Mouse (Mus musculus) v-Abl transformed pro-B cells (cell line): ENCODE results near the gene Aldoc.

Source experiments
- in situ Hi-C, 2 experiments: fragments of 400-800 bp; cut with MboI; formaldehyde crosslinking; loops; one replicate each; pipeline ENCODE4 v1.15.1; 2025; ENCODE audit not compliant: unreplicated experiment in 2 of 2

Aldoc gene

DNA sequence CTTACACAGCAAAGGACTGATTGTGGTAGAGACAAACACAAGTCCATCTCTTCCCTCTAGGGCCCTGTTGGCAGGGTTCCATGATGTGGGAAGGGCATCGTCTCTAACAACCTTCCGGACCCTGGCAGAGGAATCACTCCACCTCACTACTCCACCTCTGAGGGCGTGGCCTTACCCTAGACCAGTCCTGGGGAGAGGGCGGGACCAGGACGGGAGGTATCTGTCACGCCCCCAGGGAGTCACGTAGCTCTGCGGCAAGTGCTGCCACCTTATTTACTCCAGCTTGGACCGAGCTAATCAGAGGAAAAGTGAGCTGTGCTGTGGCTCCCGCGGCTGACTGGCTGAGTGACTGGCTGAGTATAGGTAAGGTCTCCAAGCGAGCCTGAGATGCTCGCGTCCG lies at the start of gene Aldoc:
Gene Aldoc, plus strand, starts transcription at position 109 of the 400 bp plus-strand sequence.
- in situ Hi-C loops: loop anchor here in 1 of 2 experiments (10.0 kb wide), 1 partner anchor 48 kb away; no protein-coding TSS in a partner anchor

- in situ Hi-C loops: loop anchor here in 1 of 2 experiments (10.0 kb wide), 1 partner anchor 49 kb away; the partner anchor contains the start of genes Aldoc and Pigs
These were observed 47.2 kb upstream of the Aldoc start for GRCm38 (mm10) chr11:78275596-78275995.

DNA sequence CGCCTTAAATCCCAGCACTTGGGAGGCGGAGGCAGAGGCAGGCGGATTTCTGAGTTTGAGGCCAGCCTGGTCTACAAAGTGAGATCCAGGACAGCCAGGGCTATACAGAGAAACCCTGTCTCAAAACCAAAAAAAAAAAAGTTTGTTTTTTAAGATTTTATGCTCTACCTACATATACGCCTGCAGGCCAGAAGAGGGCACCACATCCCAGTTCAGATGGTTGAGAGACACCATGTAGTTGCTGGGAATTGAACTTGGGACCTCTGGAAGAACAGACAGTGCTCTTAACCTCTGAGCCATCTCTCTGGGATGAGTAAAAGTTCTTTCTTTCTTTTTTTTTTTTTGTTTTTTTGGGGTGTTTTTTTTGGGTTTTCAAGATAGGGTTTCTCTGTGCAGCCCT lies 46.6 kb upstream of the Aldoc start:
- in situ Hi-C loops: loop anchor here in 1 of 2 experiments (10.0 kb wide), 1 partner anchor 49 kb away; the partner anchor contains the start of genes Aldoc and Pigs

DNA sequence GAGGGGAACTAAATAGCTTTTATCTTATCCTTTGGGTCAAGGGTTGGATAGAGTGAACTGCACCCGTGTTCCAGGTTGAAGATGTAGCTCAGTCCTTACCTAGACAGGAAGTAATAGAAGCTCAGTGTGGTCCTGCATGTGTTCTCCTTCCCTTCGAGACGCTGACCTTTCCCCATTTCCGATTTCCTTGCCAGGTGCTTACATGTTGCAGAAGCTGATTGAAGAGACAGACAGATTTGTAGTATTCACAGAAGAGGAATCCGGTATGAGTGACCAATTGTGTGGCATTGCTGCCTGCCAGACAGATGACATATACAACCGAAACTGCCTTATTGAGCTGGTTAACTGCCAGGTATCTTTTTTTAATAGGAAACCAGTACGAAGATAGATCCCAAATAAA lies 43.9 kb upstream of the Aldoc start:
- in situ Hi-C loops: loop anchor here in 1 of 2 experiments (10.0 kb wide), 1 partner anchor 46 kb away; the partner anchor contains the start of genes Aldoc and Pigs

DNA sequence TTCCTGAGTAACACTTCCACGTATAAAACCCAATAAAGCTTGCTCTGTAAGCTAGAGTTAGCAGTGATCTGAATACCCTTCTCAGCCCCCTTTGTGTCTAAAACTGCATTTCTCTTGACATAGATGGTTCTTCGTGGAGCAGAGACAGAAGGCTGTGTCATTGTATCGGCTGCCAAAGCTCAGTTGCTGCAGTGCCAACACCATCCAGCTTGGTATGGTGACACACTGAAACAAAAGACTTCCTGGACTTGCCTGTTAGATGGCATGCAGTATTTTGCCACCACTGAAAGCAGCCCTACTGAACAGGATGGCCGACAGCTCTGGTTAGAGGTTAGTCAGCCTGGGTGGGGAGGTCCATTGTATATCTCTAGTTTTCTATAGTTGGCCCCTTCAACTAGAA lies 43.2 kb upstream of the Aldoc start:
- in situ Hi-C loops: loop anchor here in 1 of 2 experiments (10.0 kb wide), 1 partner anchor 45 kb away; the partner anchor contains the start of genes Aldoc and Pigs

DNA sequence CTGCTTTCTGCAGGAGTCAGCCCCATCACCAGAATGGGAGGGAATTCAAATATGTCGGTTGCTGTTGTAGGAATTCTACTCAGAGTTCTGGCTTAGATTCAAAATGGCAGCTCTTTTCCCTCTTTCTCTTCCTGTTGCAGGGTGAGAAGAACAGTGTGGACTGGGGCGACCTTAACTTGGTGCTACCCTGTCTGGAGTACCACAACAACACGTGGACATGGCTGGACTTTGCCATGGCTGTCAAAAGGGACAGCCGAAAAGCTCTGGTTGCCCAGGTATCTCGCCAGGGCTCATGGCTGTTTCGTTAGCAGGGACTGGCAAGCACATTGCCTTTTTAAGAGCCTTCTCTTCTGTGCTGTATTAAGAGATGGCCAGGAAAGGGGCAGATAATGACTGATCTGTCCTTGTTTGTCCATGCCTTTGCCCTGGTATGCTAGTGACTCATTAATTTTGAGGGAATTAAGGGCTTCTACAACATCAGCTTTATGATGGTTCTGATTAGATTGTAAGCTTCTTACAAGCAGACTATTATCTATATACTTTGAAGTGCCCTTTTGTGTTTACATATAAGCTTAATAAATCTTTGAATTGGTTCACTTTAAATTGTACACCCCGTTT lies 33.5 kb upstream of the Aldoc start:
- in situ Hi-C loops: no loop called here

DNA sequence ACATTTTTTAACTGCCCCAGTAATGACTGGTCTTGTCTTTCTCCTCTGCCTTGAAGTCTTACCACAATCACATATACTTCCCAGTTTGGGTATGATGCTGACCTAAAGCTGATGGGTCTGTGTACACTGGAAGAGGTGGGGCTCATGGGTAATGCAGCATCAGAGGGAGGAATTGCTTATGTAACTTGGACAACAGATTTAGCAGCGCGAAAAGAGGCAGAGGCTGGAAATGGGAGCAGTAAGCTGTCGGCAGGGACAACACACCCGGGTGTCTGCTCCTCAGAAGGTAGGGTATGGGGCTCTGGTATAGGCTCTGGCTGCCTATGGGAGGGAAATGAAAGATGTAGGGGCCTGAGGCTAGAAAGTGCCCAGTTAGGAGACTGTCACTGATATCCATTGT lies 32.1 kb upstream of the Aldoc start, which contains the start of gene BC030499:
Gene BC030499, plus strand, starts transcription at position 188 of the 400 bp plus-strand sequence.
- in situ Hi-C loops: no loop called here

GRCm38 (mm10) chr11:78294585-78294984 lies 28.2 kb upstream of the Aldoc start:
- in situ Hi-C loops: no loop called here

DNA sequence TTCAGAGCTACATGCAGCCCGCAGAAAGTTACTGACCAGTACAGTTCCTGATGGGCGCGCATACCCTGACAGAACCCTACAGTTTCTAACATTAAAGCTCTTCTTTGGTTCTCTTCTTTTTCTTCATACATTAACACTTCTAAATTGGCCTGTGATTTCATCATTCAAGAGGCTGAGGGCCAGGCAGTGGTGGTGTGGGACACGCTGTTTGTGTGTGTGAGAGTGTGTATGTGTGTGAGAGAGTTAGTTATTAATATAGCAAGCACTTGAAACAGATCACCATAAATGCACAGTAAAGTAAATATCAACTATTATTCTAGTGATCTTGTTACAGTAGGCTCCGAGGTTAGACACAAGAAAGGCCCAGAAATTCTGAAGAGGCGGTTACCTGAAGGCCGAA lies 21.9 kb upstream of the Aldoc start:
- in situ Hi-C loops: no loop called here

- in situ Hi-C loops: no loop called here
These were observed 21.2 kb upstream of the Aldoc start, which contains the start of gene Spag5 for GRCm38 (mm10) chr11:78301357-78302084. TSS of gene Spag5 (plus strand) at chr11:78301529.

- in situ Hi-C loops: no loop called here
These were observed 17.5 kb upstream of the Aldoc start for GRCm38 (mm10) chr11:78305272-78305671.

DNA sequence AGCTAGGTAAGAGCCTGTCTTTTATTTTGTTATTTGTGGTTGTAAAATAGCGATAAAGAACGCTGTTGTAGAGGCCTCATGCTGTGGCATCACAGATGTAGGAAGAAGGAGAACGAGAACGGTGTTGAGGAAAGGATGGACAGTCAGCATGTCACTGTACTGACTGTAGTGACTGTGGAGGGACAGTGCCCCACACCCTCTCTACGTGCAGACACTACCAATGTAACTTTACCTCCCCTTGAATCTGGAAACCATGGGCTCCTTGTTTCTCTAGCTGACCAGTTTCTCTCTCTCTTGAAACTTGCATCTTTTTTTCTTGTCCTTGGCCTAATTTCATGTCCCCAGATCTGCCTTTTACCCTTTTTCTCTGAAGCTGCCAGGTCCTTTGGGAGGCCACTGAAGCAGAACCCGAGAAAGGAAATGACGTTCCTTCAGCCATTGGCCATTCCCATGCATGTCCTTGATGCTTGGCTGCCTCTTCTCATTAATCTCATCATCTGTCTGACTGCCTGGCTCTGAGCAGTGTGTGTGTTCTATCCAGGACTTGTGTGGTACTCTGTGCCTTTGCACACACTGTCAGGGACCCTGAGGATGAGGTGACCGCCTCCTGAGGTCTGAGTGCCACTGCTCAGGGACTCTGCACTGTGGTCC lies 11.8 kb upstream of the Aldoc start:
- in situ Hi-C loops: no loop called here

GRCm38 (mm10) chr11:78313662-78314061 lies 9.1 kb upstream of the Aldoc start:
- in situ Hi-C loops: no loop called here

GRCm38 (mm10) chr11:78318411-78318810 lies 4.4 kb upstream of the Aldoc start:
- in situ Hi-C loops: no loop called here

GRCm38 (mm10) chr11:78322076-78322831 lies 514 bp upstream of the Aldoc start:
- in situ Hi-C loops: loop anchor here in 1 of 2 experiments (10.0 kb wide), 1 partner anchor 47 kb away; no protein-coding TSS in a partner anchor

DNA sequence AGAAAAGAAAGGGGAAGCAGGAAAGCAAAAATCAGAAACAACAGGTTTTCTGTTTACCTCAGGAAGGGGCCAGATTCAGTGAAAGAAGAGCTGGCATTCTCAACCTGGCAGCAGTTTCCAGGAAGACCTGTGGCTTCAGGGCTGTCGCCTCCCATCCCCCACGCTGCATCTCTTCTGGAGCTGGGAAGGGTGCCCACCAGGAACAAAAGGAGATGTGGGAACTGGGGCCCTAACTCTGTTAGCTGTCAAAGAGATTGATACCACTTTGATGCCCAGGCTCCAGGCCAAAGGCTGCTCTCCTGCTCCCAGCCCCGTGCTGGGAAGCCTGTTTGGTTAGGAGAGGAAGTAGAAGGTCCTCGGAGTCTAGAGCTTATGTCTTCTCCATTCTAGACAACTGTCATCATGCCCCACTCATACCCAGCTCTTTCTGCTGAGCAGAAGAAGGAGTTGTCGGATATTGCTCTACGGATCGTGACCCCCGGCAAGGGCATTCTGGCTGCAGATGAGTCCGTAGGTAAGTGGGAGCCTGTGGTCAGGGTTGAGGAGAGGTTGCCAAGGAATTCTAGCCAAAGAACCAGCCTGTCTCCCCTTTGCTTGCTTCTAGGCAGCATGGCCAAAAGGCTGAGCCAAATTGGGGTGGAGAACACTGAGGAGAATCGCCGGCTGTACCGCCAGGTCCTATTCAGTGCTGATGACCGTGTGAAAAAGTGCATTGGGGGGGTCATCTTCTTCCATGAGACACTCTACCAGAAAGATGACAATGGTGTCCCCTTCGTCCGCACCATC lies 1.4 kb downstream of the Aldoc start:
- in situ Hi-C loops: loop anchor here in 1 of 2 experiments (10.0 kb wide), 1 partner anchor 49 kb away; no protein-coding TSS in a partner anchor

GRCm38 (mm10) chr11:78324965-78325364 lies 2.2 kb downstream of the Aldoc start:
- in situ Hi-C loops: loop anchor here (5.0 to 10.0 kb wide), 2 partner anchors 50 to 63 kb away; partner anchors contain the start of gene 2610507B11Rik (in 1 of the 2)

GRCm38 (mm10) chr11:78327215-78327614 lies 4.4 kb downstream of the Aldoc start:
- in situ Hi-C loops: loop anchor here (5.0 to 10.0 kb wide), 2 partner anchors 52 to 65 kb away; partner anchors contain the start of gene 2610507B11Rik (in 1 of the 2)
